Mouse (Mus musculus): ENCODE data around the gene Ly6g6d. TPM values are rescaled to one million over a fixed set of nuclear protein-coding genes. Genes with fewer than 3 reads are reported as not detected.

Gene Ly6g6d
- total RNA-seq, 1 experiment, result 1.6 TPM

- Histone ChIP-seq H3K4me3 (ENCODE audit: insufficient read depth in 1 of 2, low read depth in 1 of 2, low read length in 2 of 2, poor library complexity in 1 of 2, severe bottlenecking in 1 of 2) (no peak overlapping the region), H3K9ac (ENCODE audit: insufficient read depth, low read depth, low read length, poor library complexity, severe bottlenecking) (no peak overlapping the region), H3K9me3 (ENCODE audit: control insufficient read depth, insufficient read depth, low read depth, low read length) (no peaks in the 10 kb centered on the region), H3K27ac (ENCODE audit: insufficient read depth, low read depth, low read length, poor library complexity, severe bottlenecking) (no peak overlapping the region), H3K36me3 (ENCODE audit: control insufficient read depth, insufficient read depth, low read length, poor library complexity, severe bottlenecking) (no peaks in the 10 kb centered on the region), H3K4me1 (ENCODE audit: control insufficient read depth in 2 of 2, insufficient read depth in 2 of 2, low read length in 2 of 2, poor library complexity in 1 of 2) (peaks cover 3 to 9% of the 10 kb centered on the region in 2 experiments; a peak in 3 of 4 replicates)
- DNase-seq (ENCODE audit: low read depth, low spot score), result no peak
- in situ Hi-C loops (cut with MboI; ENCODE audit: low sequenced_read_pairs in 2 of 2, unreplicated experiment in 2 of 2), result no loop called here
- no peak for TF ChIP-seq ZC3H11A (IDR thresholded peaks at IDR 0.05; ENCODE audit: borderline replicate concordance, low read depth, low read length)
- no peak for TF ChIP-seq CHD2 (IDR thresholded peaks at IDR 0.05; ENCODE audit: low read depth, low read length)
- TF ChIP-seq ZNF384 (IDR thresholded peaks at IDR 0.05; ENCODE audit: low read depth, low read length), result no peak
- no peak for TF ChIP-seq HCFC1 (IDR thresholded peaks at IDR 0.05; ENCODE audit: borderline replicate concordance, insufficient read depth, low read length)
- TF ChIP-seq MAFK (IDR thresholded peaks at IDR 0.05; ENCODE audit: insufficient read depth, low read depth, low read length), result no peak
Measured at GRCm38 (mm10) chr17:35082841-35083576, 5.1 kb upstream of the Ly6g6d start.

DNA sequence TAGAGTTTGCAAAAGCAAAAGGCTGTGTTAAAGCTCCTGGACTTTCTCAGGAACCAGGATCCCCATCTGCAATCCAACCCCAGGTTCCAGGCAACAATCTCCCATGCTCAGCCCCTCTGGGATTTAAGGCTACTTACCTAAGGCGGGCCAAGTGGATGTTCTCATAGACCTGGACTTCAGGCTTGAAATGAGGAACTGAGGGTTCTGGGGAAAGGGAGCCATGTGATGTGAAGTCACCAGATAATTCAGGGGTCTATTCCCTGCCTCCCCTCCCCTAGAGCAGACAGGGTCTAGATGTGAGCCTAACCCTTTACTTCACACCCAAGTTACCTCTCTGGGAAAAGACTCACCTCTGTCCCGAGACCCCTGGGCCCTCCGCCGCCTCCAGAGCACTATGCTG is 2.8 kb upstream of the Ly6g6d start:
- DNase-seq (ENCODE audit: low read depth, low spot score), result no peak
- in situ Hi-C loops (cut with MboI; ENCODE audit: low sequenced_read_pairs in 2 of 2, unreplicated experiment in 2 of 2), result no loop called here
- Histone ChIP-seq H3K9me3 (ENCODE audit: control insufficient read depth, insufficient read depth, low read depth, low read length) (no peaks in the 10 kb centered on the region), H3K9ac (ENCODE audit: insufficient read depth, low read depth, low read length, poor library complexity, severe bottlenecking) (no peak overlapping the region), H3K36me3 (ENCODE audit: control insufficient read depth, insufficient read depth, low read length, poor library complexity, severe bottlenecking) (no peaks in the 10 kb centered on the region), H3K27ac (ENCODE audit: insufficient read depth, low read depth, low read length, poor library complexity, severe bottlenecking) (no peak overlapping the region), H3K4me3 (ENCODE audit: insufficient read depth in 1 of 2, low read depth in 1 of 2, low read length in 2 of 2, poor library complexity in 1 of 2, severe bottlenecking in 1 of 2) (no peak overlapping the region), H3K4me1 (ENCODE audit: control insufficient read depth in 2 of 2, insufficient read depth in 2 of 2, low read length in 2 of 2, poor library complexity in 1 of 2) (peaks cover 7 to 15% of the 10 kb centered on the region in 2 experiments)
- TF ChIP-seq ZNF384 (IDR thresholded peaks at IDR 0.05; ENCODE audit: low read depth, low read length), result no peak
- no peak for TF ChIP-seq CHD2 (IDR thresholded peaks at IDR 0.05; ENCODE audit: low read depth, low read length)

DNA sequence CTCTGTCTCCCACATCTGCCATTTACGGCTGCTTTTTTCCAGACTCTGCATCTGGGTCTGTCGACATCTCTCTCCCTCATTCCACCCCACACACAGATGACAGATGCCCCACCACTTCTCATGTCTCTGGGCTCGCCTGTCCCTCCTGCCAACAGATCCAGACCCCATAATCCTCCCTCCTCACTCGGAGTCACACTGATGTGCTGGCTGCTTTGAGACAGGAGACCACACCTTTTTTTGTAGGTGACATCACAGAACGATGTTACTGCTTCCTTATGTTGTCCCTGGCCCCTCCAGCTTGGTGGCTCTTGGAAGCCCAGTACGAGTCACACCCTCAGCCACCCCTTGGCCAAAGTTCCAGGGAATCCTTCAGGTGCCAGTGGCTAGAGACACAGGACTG is 2.4 kb upstream of the Ly6g6d start:
- no peak overlapping the region for H3K9ac ChIP-seq (ENCODE audit: insufficient read depth, low read depth, low read length, poor library complexity, severe bottlenecking)
- no peak overlapping the region for H3K4me3 ChIP-seq (ENCODE audit: insufficient read depth in 1 of 2, low read depth in 1 of 2, low read length in 2 of 2, poor library complexity in 1 of 2, severe bottlenecking in 1 of 2)
- TF ChIP-seq MAFK (IDR thresholded peaks at IDR 0.05; ENCODE audit: insufficient read depth, low read depth, low read length) (no peak), CHD2 (IDR thresholded peaks at IDR 0.05; ENCODE audit: low read depth, low read length) (no peak), HCFC1 (IDR thresholded peaks at IDR 0.05; ENCODE audit: borderline replicate concordance, insufficient read depth, low read length) (no peak), ZC3H11A (IDR thresholded peaks at IDR 0.05; ENCODE audit: borderline replicate concordance, low read depth, low read length) (no peak), ZNF384 (IDR thresholded peaks at IDR 0.05; ENCODE audit: low read depth, low read length) (no peak)
- no peaks in the 10 kb centered on the region for H3K36me3 ChIP-seq (ENCODE audit: control insufficient read depth, insufficient read depth, low read length, poor library complexity, severe bottlenecking)
- in situ Hi-C loops (cut with MboI; ENCODE audit: low sequenced_read_pairs in 2 of 2, unreplicated experiment in 2 of 2), result no loop called here
- peaks cover 11 to 15% of the 10 kb centered on the region in 2 experiments for H3K4me1 ChIP-seq (ENCODE audit: control insufficient read depth in 2 of 2, insufficient read depth in 2 of 2, low read length in 2 of 2, poor library complexity in 1 of 2)
- H3K9me3 ChIP-seq (ENCODE audit: control insufficient read depth, insufficient read depth, low read depth, low read length), result no peaks in the 10 kb centered on the region
- H3K27ac ChIP-seq (ENCODE audit: insufficient read depth, low read depth, low read length, poor library complexity, severe bottlenecking), result no peak overlapping the region
- DNase-seq (ENCODE audit: low read depth, low spot score), result no peak

- Histone ChIP-seq H3K36me3 (ENCODE audit: control insufficient read depth, insufficient read depth, low read length, poor library complexity, severe bottlenecking) (no peaks in the 10 kb centered on the region), H3K27ac (ENCODE audit: insufficient read depth, low read depth, low read length, poor library complexity, severe bottlenecking) (no peak overlapping the region), H3K9me3 (ENCODE audit: control insufficient read depth, insufficient read depth, low read depth, low read length) (no peaks in the 10 kb centered on the region), H3K4me3 (ENCODE audit: insufficient read depth in 1 of 2, low read depth in 1 of 2, low read length in 2 of 2, poor library complexity in 1 of 2, severe bottlenecking in 1 of 2) (no peak overlapping the region), H3K9ac (ENCODE audit: insufficient read depth, low read depth, low read length, poor library complexity, severe bottlenecking) (no peak overlapping the region), H3K4me1 (ENCODE audit: control insufficient read depth in 2 of 2, insufficient read depth in 2 of 2, low read length in 2 of 2, poor library complexity in 1 of 2) (peaks cover 11 to 15% of the 10 kb centered on the region in 2 experiments)
- no peak for DNase-seq (ENCODE audit: low read depth, low spot score)
- in situ Hi-C loops (cut with MboI; ENCODE audit: low sequenced_read_pairs in 2 of 2, unreplicated experiment in 2 of 2), result no loop called here
- no peak for TF ChIP-seq ZC3H11A (IDR thresholded peaks at IDR 0.05; ENCODE audit: borderline replicate concordance, low read depth, low read length)
- TF ChIP-seq ZNF384 (IDR thresholded peaks at IDR 0.05; ENCODE audit: low read depth, low read length), result no peak
- TF ChIP-seq CHD2 (IDR thresholded peaks at IDR 0.05; ENCODE audit: low read depth, low read length), result no peak
- no peak for TF ChIP-seq MAFK (IDR thresholded peaks at IDR 0.05; ENCODE audit: insufficient read depth, low read depth, low read length)
- no peak for TF ChIP-seq HCFC1 (IDR thresholded peaks at IDR 0.05; ENCODE audit: borderline replicate concordance, insufficient read depth, low read length)
Measured at GRCm38 (mm10) chr17:35079778-35080177, 1.9 kb upstream of the Ly6g6d start.
